Mouse (Mus musculus) heart, adult 2 months (tissue): Measurements from ENCODE around the gene 1700056E22Rik. TPM values are rescaled to one million over a fixed set of nuclear protein-coding genes. Genes with fewer than 3 reads are reported as not detected.

Experiments
- DNase-seq, 2 experiments: peaks; one replicate each; pipeline ENCODE4 v3.0.0; 2021
- H3K27ac ChIP-seq: fragments of 200-600 bp; 2 replicates; pipeline ENCODE4 v1.8.1; 2022
- H3K27me3 ChIP-seq: fragments of 200-500 bp; 2 replicates; pipeline ENCODE4 v1.6.1; 2012; ENCODE audit warnings: mild to moderate bottlenecking, low read length, inconsistent platforms, mixed read lengths; ENCODE audit not compliant: control insufficient read depth, insufficient read depth
- H3K36me3 ChIP-seq: fragments of 200-500 bp; 2 replicates; pipeline ENCODE4 v1.6.1; 2012; ENCODE audit warnings: low read length, inconsistent platforms; ENCODE audit not compliant: control insufficient read depth, insufficient read depth
- H3K4me1 ChIP-seq: fragments of 200-500 bp; 2 replicates; pipeline ENCODE4 v1.6.1; 2011; ENCODE audit warnings: low read length; ENCODE audit not compliant: control insufficient read depth, insufficient read depth
- H3K4me3 ChIP-seq: fragments of 200-600 bp; 2 replicates; pipeline ENCODE4 v1.8.1; 2022
- H3K79me2 ChIP-seq: fragments of 200-500 bp; replicated peaks from 2 replicates; pipeline ENCODE4 v1.6.1; 2012; ENCODE audit warnings: mild to moderate bottlenecking, inconsistent platforms, low read length, moderate library complexity, mixed read lengths; ENCODE audit not compliant: control insufficient read depth, insufficient read depth
- H3K9ac ChIP-seq: fragments of 200-500 bp; 2 replicates; pipeline ENCODE4 v1.6.1; 2012; ENCODE audit warnings: low read depth, mild to moderate bottlenecking, control low read depth, inconsistent platforms, low read length, mixed read lengths
- CTCF ChIP-seq: fragments of 200-600 bp; IDR thresholded peaks from 2 replicates; pipeline ENCODE4 v1.8.1; 2022; ENCODE audit warnings: antibody characterized with exemption, mild to moderate bottlenecking, moderate library complexity
- EP300 ChIP-seq: fragments of 200-500 bp; IDR thresholded peaks from 2 replicates; pipeline ENCODE4 v1.6.1; 2011; ENCODE audit warnings: low read depth, low read length, control low read depth; ENCODE audit not compliant: insufficient read depth
- POLR2A ChIP-seq: fragments of 200-500 bp; IDR thresholded peaks from 2 replicates; pipeline ENCODE4 v1.6.1; 2011; ENCODE audit warnings: mild to moderate bottlenecking, low read depth, low read length, control low read depth; ENCODE audit not compliant: insufficient read depth
- WGBS: fragments of 180-500 bp; shearing (Covaris S2); methylation state at CpG from one replicate; pipeline ENCODE4 v1.1.7; 2018; 5-methylcytosine and 5-hydroxymethylcytosine counted together
- intact Hi-C: fragments of 180-260 bp; cut with DNase I; formaldehyde crosslinking; loops from one replicate; pipeline ENCODE4 v1.15.1; 2025
- polyA plus RNA-seq: library from polyadenylated mRNA; depleted of rRNA; stranded (reverse); fragments of >200 nt; gene quantifications from 2 replicates; pipeline ENCODE4 v1.2.3, GENCODE M21; 2012
- total RNA-seq, 2 experiments: library from RNA; stranded (reverse); gene quantifications; 2 replicates each; pipeline ENCODE4 v1.2.3; 2021

The 1700056E22Rik gene
- total and polyA plus RNA-seq, 3 experiments, result 0.25 to 1.5 (median 0.84) TPM

DNA sequence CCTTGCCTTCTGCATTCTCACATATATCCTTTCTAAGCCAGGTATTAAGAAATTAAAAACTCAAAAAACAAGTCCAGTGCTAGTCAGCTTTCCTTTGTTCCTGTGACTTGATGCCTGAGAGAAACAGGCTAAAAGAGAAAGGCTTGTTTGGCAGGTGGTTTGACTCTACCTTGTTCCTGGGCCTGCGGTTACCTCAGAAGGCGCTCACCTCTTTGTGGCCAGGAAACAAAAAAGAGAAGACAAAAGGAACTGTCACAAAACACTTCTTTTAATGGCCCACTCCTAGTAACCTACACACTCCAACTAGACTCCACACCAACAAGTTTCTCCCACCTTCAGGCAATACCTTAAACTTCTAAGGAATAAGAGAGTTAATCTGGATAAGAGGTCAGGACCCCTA lies 9.5 kb downstream of the 1700056E22Rik start:
- 97% methylated on average over 2 of the region's 2 CpGs for WGBS
- DNase-seq, result no peak
- no peak for TF ChIP-seq CTCF
- TF ChIP-seq EP300, result no peak
- no peak for TF ChIP-seq POLR2A
- no peak overlapping the region for H3K27ac ChIP-seq
- no peaks in the 10 kb centered on the region for H3K36me3 ChIP-seq
- H3K4me3 ChIP-seq, result no peak overlapping the region
- H3K27me3 ChIP-seq, result no peaks in the 10 kb centered on the region
- no peaks in the 10 kb centered on the region for H3K79me2 ChIP-seq
- intact Hi-C loops, result no loop called here
- H3K9ac ChIP-seq, result no peak overlapping the region
- H3K4me1 ChIP-seq, result no peaks in the 10 kb centered on the region

DNA sequence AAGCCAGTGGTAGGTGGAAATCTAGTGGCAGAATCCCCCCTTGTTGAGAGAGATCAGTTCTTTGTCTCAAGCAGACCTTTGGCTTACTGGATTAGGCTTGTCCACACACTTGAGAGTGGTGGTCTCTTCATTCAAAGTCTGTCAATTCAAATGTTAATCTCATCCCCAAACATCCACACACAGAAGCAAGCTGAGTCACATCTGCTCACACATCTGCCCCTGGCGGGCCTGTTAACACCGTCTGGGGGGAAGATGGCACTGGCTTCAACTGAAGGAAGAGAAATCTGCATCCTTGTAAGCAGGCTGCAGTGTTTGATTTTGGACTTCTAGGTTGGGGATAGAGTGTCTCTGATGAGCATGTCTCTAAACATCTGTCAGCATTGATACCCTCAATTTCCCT lies 10.1 kb downstream of the 1700056E22Rik start:
- H3K36me3 ChIP-seq, result no peaks in the 10 kb centered on the region
- intact Hi-C loops, result no loop called here
- 63% methylated on average over 2 of the region's 2 CpGs for WGBS
- no peak for DNase-seq
- H3K27me3 ChIP-seq, result no peaks in the 10 kb centered on the region
- no peak overlapping the region for H3K4me3 ChIP-seq
- no peak overlapping the region for H3K9ac ChIP-seq
- H3K79me2 ChIP-seq, result no peaks in the 10 kb centered on the region
- H3K27ac ChIP-seq, result no peak overlapping the region
- TF ChIP-seq EP300 (no peak), POLR2A (no peak), CTCF (no peak)
- H3K4me1 ChIP-seq, result no peaks in the 10 kb centered on the region

DNA sequence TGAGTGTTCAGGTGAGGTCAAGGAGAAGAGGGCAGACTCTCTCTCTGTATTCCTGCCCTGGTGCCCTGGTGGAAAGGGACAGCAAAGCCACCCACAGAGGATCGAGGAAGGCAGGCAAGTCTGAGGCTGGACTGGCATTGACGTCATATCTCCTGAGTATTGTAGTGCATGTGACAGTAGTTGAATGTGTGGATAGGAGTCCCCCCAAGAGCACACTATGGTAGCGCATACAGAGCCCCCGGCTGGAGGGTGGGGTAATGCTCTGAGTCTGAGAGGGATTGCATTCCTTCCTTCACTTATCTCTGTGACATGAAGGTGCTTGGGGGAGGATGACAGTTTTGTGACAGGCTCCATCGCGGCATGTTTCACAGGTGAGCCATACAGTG lies 14.4 kb downstream of the 1700056E22Rik start:
- H3K4me3 ChIP-seq, result no peak overlapping the region
- no peak for DNase-seq
- intact Hi-C loops, result no loop called here
- no peaks in the 10 kb centered on the region for H3K79me2 ChIP-seq
- H3K27me3 ChIP-seq, result no peaks in the 10 kb centered on the region
- H3K4me1 ChIP-seq, result no peaks in the 10 kb centered on the region
- H3K36me3 ChIP-seq, result no peaks in the 10 kb centered on the region
- 34% methylated on average over 6 of the region's 6 CpGs for WGBS
- TF ChIP-seq POLR2A (no peak), EP300 (no peak), CTCF (no peak)
- no peak overlapping the region for H3K9ac ChIP-seq
- no peak overlapping the region for H3K27ac ChIP-seq

DNA sequence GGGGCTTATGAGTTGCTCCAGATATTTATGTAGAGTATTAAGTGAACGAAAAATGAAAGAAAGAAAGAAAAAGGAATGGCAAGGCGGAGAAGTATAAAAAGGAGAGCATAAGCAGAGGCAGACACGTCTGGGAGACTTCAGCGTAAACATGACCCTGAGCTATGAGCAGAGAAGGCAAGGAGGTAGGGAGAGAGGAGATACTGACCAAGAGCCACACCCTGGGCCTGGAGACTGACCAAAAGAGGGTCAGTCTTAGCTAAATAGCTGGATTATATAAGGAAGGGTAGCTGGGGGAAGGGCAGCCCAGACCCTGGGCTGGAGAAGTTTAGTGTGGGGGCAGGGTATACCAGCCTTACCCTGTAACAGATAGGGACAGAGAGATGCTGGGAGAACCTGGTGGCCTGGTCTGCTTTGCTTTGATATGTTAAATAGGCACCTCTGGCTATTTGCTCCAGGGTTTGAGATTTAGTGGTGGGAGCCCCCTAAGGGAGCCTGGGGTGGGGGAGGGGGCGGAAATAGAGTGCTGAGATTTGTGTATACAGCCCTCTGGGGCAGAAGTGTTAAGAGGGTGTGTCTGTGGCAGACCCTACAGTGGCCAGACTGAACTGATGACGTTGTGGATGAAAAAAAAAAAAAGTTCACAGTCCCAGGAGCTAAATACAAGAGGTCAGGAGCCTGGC lies 14.9 kb downstream of the 1700056E22Rik start:
- Histone ChIP-seq H3K27ac (no peak overlapping the region), H3K27me3 (no peaks in the 10 kb centered on the region), H3K36me3 (no peaks in the 10 kb centered on the region), H3K4me1 (no peaks in the 10 kb centered on the region), H3K4me3 (no peak overlapping the region), H3K9ac (no peak overlapping the region), H3K79me2 (no peaks in the 10 kb centered on the region)
- no peak for DNase-seq
- no peak for TF ChIP-seq CTCF
- TF ChIP-seq POLR2A, result no peak
- no peak for TF ChIP-seq EP300
- 67% methylated on average over 6 of the region's 6 CpGs for WGBS
- intact Hi-C loops, result no loop called here

DNA sequence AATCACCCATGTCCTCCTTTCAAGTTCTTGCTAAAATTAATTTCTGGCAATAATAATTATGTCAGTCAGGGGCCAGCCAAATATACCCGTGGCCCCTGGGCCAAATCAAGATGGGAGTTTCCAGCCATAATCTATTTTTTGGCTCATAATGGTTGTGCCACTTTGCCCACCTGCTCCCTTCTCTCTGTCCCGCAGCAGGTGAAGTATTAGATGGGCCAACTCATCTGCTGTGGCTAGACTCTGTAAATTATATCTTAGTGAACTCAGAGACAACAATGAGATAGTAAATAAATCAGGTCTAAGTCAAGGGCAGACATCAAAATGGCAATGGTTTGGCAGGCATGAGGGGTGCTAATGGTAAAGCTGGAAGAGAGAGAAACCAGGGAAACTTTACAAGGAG lies 16.5 kb downstream of the 1700056E22Rik start:
- Histone ChIP-seq H3K9ac (no peak overlapping the region), H3K27ac (no peak overlapping the region), H3K79me2 (no peaks in the 10 kb centered on the region), H3K27me3 (no peaks in the 10 kb centered on the region), H3K4me1 (no peaks in the 10 kb centered on the region), H3K36me3 (no peaks in the 10 kb centered on the region), H3K4me3 (no peak overlapping the region)
- WGBS, result 66% methylated on average over 2 of the region's 2 CpGs
- intact Hi-C loops, result no loop called here
- TF ChIP-seq EP300 (no peak), CTCF (no peak), POLR2A (no peak)
- DNase-seq, result no peak

DNA sequence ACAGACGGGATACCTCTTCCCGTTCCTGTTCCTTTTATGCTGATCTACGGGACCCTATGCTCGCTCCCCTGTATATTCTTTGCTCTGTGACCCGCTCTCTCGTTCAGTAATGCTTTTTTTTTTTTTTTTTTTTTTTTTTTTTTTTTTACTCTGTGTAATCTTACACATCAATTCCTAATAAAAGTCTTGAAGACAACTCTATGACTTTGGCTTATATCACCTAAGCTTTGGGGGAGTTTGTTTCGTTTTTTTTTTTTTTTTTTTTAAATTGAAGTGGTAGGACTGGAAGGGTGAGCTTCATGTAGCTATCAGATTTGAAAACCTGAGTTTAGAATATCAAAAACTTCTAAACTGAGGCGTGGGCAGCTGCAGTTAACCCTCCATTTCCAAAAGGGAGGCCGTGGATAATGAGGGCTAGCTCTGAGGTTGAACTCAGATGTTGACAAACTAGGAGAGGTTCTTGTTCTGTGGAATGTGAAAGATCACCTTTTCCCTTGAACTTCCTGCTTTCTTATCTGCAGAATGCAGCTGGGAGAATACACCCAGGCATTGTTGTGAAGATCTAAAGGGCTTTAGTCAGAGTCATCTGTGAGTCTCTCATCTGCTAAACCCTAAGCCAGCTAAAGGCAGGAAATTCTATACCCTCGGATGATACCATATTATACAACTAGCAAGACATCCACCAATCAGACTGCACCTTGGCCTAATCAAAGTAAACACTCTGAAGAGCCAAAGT lies 17.9 kb downstream of the 1700056E22Rik start:
- H3K79me2 ChIP-seq, result no peaks in the 10 kb centered on the region
- H3K4me3 ChIP-seq, result no peak overlapping the region
- no peaks in the 10 kb centered on the region for H3K36me3 ChIP-seq
- intact Hi-C loops, result no loop called here
- no peaks in the 10 kb centered on the region for H3K27me3 ChIP-seq
- no peak for DNase-seq
- 73% methylated on average over 10 of the region's 10 CpGs for WGBS
- no peaks in the 10 kb centered on the region for H3K4me1 ChIP-seq
- H3K9ac ChIP-seq, result no peak overlapping the region
- no peak for TF ChIP-seq EP300
- TF ChIP-seq POLR2A, result no peak
- no peak for TF ChIP-seq CTCF
- no peak overlapping the region for H3K27ac ChIP-seq
